Mouse (Mus musculus) central nervous system, embryonic 14 days (tissue): ENCODE measurements around the gene Sox4. TPM values are rescaled to one million over a fixed set of nuclear protein-coding genes. Genes with fewer than 3 reads are reported as not detected.

Source experiments
- polyA plus RNA-seq: library from polyadenylated mRNA; depleted of rRNA; stranded (reverse); fragments of >200 nt; gene quantifications from 2 replicates; pipeline ENCODE4 v1.2.3, GENCODE M21; 2012; rRNA removed

The Sox4 gene
- 216 and 277 TPM in 2 replicates for polyA plus RNA-seq

DNA sequence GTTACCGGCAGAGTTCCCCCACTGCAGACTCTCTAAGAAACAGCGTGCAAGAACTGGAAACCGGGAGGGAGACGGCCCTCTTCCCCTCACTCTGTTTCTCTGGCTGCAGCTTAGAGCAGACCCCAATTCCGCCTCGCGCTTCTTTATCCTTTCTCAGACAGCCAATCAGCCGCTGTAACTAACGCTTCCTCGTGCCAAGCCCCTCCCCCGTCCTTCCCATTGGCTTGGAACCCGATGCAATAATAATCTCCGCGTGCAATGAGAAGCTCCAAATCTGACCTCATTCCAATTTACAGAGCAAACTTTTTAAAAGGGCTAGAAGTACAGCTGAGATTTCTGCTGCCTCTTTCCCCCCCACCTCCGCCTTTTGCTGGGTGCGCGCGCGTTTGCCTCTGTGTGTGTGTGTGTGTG lies at the start of gene Sox4:
Sox4 (minus strand) TSS at position 133 of the 411 bp plus-strand sequence.

